Mouse (Mus musculus): ENCODE measurements around the gene Arl4d. TPM values are rescaled to one million over a fixed set of nuclear protein-coding genes. Genes with fewer than 3 reads are reported as not detected.

Gene Arl4d
- polyA plus RNA-seq, 1 experiment, result 2.5 TPM

DNA sequence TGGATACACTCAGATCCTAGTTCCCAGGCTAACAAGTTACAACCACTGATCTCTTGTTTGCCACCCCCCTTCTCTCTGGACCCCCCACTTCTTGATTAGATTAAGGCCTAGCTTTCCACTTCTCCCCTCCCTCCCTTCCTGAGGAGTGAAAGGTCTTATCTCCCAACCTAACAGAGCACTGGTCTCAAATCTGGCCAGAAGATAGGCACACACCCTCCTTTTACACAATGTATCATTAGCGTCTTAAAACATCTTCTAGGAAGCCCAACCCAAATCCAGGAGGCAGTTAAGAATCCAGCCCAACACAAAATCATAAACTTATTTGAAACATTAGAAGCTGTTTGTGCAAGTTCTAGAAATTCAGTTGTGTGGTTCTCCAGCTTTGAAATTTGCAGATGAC, 5.0 kb downstream of the Arl4d start:
- Histone ChIP-seq H3K79me3 (ENCODE audit: low read depth) (no peaks in the 10 kb centered on the region), H3K79me2 (ENCODE audit: control insufficient read depth, insufficient read depth) (no peaks in the 10 kb centered on the region), H3K4me3 (ENCODE audit: insufficient read depth, poor library complexity, severe bottlenecking) (no peak overlapping the region), H3ac (ENCODE audit: control insufficient read depth, insufficient read length, low read depth) (no peak overlapping the region), H3K27me3 (ENCODE audit: control insufficient read depth, insufficient read depth, insufficient read length) (no peaks in the 10 kb centered on the region), H3K36me3 (ENCODE audit: control insufficient read depth, insufficient read depth) (no peaks in the 10 kb centered on the region)
- no peak for TF ChIP-seq MYOG (IDR thresholded peaks at IDR 0.05; ENCODE audit: control insufficient read depth, extremely low read depth, insufficient read length)
- TF ChIP-seq USF1 (IDR thresholded peaks at IDR 0.05; ENCODE audit: low read depth), result no peak

DNA sequence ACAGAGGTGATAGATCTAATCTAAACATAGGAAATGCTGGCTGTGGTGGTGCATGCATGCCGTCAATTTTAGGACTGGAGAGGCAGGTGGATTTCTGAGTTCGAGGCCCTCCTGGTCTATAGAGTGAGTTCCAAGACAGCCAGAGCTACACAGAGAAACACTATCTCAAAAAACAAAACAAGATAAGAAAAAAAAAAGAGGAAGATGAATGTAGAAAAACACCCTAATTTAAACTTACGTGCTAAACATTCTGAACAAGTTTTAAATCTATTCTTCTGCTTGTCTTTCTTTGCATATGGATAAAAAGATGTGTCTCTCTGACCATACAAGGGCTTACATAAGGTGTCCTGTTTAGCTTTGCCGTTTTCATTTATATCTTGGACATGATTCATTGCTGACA, 5.9 kb downstream of the Arl4d start:
- no peak for TF ChIP-seq CTCF (IDR thresholded peaks at IDR 0.05; ENCODE audit: control insufficient read depth, insufficient read depth, insufficient read length)
- no peak for TF ChIP-seq FOSL1 (IDR thresholded peaks at IDR 0.05; ENCODE audit: insufficient read depth, low read length, poor library complexity, severe bottlenecking)
- TF ChIP-seq CEBPB (IDR thresholded peaks at IDR 0.05; ENCODE audit: low read depth), result no peak
- TF ChIP-seq USF1 (IDR thresholded peaks at IDR 0.05; ENCODE audit: low read depth), result no peak
- no peak for TF ChIP-seq MYOD1 (IDR thresholded peaks at IDR 0.05; ENCODE audit: control insufficient read depth, insufficient read length, low read depth)
- no peak for TF ChIP-seq MAX (IDR thresholded peaks at IDR 0.05)
- no peak for TF ChIP-seq MYOG (IDR thresholded peaks at IDR 0.05; ENCODE audit: control insufficient read depth, extremely low read depth, insufficient read length)
- Histone ChIP-seq H3K4me3 (ENCODE audit: insufficient read depth, poor library complexity, severe bottlenecking) (no peak overlapping the region), H3ac (ENCODE audit: control insufficient read depth, insufficient read length, low read depth) (no peak overlapping the region), H3K36me3 (ENCODE audit: control insufficient read depth, insufficient read depth) (no peaks in the 10 kb centered on the region), H3K79me3 (ENCODE audit: low read depth) (no peaks in the 10 kb centered on the region), H3K27me3 (ENCODE audit: control insufficient read depth, insufficient read depth, insufficient read length) (no peaks in the 10 kb centered on the region), H3K79me2 (ENCODE audit: control insufficient read depth, insufficient read depth) (no peaks in the 10 kb centered on the region)

DNA sequence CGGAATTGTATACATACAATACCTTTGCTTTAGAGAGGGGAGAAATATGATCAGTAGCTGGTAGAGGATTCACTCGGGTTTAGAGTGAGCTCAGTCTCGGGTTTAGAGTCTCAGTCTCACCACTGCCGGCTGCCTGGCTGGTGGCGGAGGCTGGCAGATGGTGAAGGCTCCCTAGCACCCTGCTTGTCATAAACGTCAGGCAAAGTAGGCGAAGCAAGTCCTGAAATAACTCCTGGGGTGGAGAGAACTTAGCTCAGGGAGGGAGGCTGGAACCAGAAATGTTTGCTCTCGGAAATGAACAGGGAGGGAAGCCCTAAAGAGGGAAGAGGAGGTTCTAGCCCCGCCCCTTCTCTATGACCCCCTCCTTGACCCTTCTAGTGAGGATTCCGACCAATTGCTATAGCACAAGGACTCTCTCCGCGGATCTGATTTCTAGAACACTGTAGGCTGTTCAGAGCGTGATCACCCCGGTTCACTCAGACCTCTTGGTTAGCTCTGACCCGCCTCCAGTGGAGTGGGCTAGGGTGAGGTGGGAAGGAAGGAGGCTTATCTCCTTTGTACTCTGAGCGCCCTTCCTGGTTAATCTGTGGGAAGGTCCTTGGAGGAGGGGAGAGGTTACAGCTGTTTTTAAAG, 7.8 kb downstream of the Arl4d start:
- Histone ChIP-seq H3K36me3 (ENCODE audit: control insufficient read depth, insufficient read depth) (no peaks in the 10 kb centered on the region), H3K27me3 (ENCODE audit: control insufficient read depth, insufficient read depth, insufficient read length) (no peaks in the 10 kb centered on the region), H3K79me2 (ENCODE audit: control insufficient read depth, insufficient read depth) (no peaks in the 10 kb centered on the region), H3K4me3 (ENCODE audit: insufficient read depth, poor library complexity, severe bottlenecking) (no peak overlapping the region), H3K79me3 (ENCODE audit: low read depth) (no peaks in the 10 kb centered on the region), H3ac (ENCODE audit: control insufficient read depth, insufficient read length, low read depth) (no peak overlapping the region)
- no peak for TF ChIP-seq CEBPB (IDR thresholded peaks at IDR 0.05; ENCODE audit: low read depth)
- TF ChIP-seq MAX (IDR thresholded peaks at IDR 0.05), result no peak
- no peak for TF ChIP-seq USF1 (IDR thresholded peaks at IDR 0.05; ENCODE audit: low read depth)
- TF ChIP-seq CTCF (IDR thresholded peaks at IDR 0.05; ENCODE audit: control insufficient read depth, insufficient read depth, insufficient read length), result no peak
- TF ChIP-seq MYOG (IDR thresholded peaks at IDR 0.05; ENCODE audit: control insufficient read depth, extremely low read depth, insufficient read length), result no peak
- no peak for TF ChIP-seq MYOD1 (IDR thresholded peaks at IDR 0.05; ENCODE audit: control insufficient read depth, insufficient read length, low read depth)
- no peak for TF ChIP-seq FOSL1 (IDR thresholded peaks at IDR 0.05; ENCODE audit: insufficient read depth, low read length, poor library complexity, severe bottlenecking)

DNA sequence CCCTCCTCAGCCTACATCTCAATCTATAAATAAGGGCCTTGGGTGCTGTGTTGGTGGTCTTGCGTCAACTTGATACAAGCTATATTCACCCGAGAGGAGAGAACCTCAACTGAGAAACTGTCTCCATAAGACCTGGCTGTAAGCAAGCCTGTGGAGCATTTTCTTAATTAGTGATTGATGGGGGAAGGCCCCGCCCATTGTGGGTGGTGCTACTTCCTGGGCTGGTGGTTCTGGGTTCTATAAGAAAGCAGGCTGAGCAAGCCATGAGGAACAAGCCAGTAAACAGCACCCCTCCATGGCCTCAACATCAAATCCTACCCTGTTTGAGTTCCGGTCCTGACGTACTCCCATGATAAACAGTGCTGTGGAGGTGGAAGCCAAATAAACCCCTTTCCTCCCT, 8.8 kb downstream of the Arl4d start:
- no peaks in the 10 kb centered on the region for H3K79me3 ChIP-seq (ENCODE audit: low read depth)
- TF ChIP-seq MYOG (IDR thresholded peaks at IDR 0.05; ENCODE audit: control insufficient read depth, extremely low read depth, insufficient read length) (no peak), CTCF (IDR thresholded peaks at IDR 0.05; ENCODE audit: control insufficient read depth, insufficient read depth, insufficient read length) (no peak), CEBPB (IDR thresholded peaks at IDR 0.05; ENCODE audit: low read depth) (no peak), USF1 (IDR thresholded peaks at IDR 0.05; ENCODE audit: low read depth) (no peak)
- H3K4me3 ChIP-seq (ENCODE audit: insufficient read depth, poor library complexity, severe bottlenecking), result no peak overlapping the region
- H3ac ChIP-seq (ENCODE audit: control insufficient read depth, insufficient read length, low read depth), result no peak overlapping the region
- H3K79me2 ChIP-seq (ENCODE audit: control insufficient read depth, insufficient read depth), result no peaks in the 10 kb centered on the region
- H3K27me3 ChIP-seq (ENCODE audit: control insufficient read depth, insufficient read depth, insufficient read length), result no peaks in the 10 kb centered on the region
- H3K36me3 ChIP-seq (ENCODE audit: control insufficient read depth, insufficient read depth), result no peaks in the 10 kb centered on the region

DNA sequence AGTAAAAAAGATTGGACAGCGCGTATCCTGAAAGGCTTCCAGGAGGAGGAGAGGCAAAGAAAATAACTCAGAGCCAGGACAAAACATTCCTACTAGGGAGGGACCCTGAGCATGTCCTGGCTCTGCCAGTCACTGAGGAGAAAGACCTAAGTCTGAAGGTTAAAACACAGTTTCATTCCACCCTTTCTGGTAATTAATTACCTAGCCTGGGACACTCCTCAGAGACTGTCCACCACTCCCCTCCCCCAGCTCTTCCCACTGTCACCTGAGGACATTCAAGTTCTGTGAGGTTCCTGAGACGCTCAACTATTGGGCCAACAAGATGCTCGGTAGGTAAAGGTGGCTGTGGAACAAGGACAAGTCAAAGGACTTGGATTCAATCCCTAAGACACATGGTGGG, 10.0 kb downstream of the Arl4d start:
- H3K79me2 ChIP-seq (ENCODE audit: control insufficient read depth, insufficient read depth), result no peaks in the 10 kb centered on the region
- H3K36me3 ChIP-seq (ENCODE audit: control insufficient read depth, insufficient read depth), result no peaks in the 10 kb centered on the region
- no peak overlapping the region for H3ac ChIP-seq (ENCODE audit: control insufficient read depth, insufficient read length, low read depth)
- no peaks in the 10 kb centered on the region for H3K79me3 ChIP-seq (ENCODE audit: low read depth)
- no peaks in the 10 kb centered on the region for H3K27me3 ChIP-seq (ENCODE audit: control insufficient read depth, insufficient read depth, insufficient read length)
- TF ChIP-seq USF1 (IDR thresholded peaks at IDR 0.05; ENCODE audit: low read depth) (no peak), CEBPB (IDR thresholded peaks at IDR 0.05; ENCODE audit: low read depth) (no peak), FOSL1 (IDR thresholded peaks at IDR 0.05; ENCODE audit: insufficient read depth, low read length, poor library complexity, severe bottlenecking) (no peak), MYOD1 (IDR thresholded peaks at IDR 0.05; ENCODE audit: control insufficient read depth, insufficient read length, low read depth) (no peak), MAX (IDR thresholded peaks at IDR 0.05) (no peak), MYOG (IDR thresholded peaks at IDR 0.05; ENCODE audit: control insufficient read depth, extremely low read depth, insufficient read length) (no peak), CTCF (IDR thresholded peaks at IDR 0.05; ENCODE audit: control insufficient read depth, insufficient read depth, insufficient read length) (no peak)
- no peak overlapping the region for H3K4me3 ChIP-seq (ENCODE audit: insufficient read depth, poor library complexity, severe bottlenecking)

DNA sequence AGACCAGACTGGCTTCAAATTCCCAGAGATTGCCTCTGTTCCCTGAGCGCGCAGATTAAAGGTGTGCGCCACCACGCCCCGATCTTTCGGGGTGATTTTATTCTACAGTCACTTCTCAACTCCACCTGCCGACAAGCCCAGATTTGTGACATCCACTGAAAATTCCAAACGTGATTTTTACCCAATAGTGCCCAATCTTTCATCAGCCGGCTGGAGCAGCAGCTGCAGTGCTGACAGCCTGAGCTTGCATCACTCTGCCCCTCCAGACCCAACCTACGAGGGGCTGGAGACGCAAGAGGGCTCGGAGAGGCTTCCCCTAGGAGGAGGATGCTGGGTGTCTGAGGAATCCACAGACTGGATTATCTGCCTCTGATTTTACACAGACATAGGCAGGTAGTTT, 12.3 kb downstream of the Arl4d start:
- H3K4me3 ChIP-seq (ENCODE audit: insufficient read depth, poor library complexity, severe bottlenecking), result no peak overlapping the region
- no peaks in the 10 kb centered on the region for H3K79me2 ChIP-seq (ENCODE audit: control insufficient read depth, insufficient read depth)
- TF ChIP-seq MYOG (IDR thresholded peaks at IDR 0.05; ENCODE audit: control insufficient read depth, extremely low read depth, insufficient read length), result no peak
- TF ChIP-seq MAX (IDR thresholded peaks at IDR 0.05), result no peak
- TF ChIP-seq CTCF (IDR thresholded peaks at IDR 0.05; ENCODE audit: control insufficient read depth, insufficient read depth, insufficient read length), result no peak
- no peak for TF ChIP-seq CEBPB (IDR thresholded peaks at IDR 0.05; ENCODE audit: low read depth)
- no peak overlapping the region for H3ac ChIP-seq (ENCODE audit: control insufficient read depth, insufficient read length, low read depth)
- no peaks in the 10 kb centered on the region for H3K27me3 ChIP-seq (ENCODE audit: control insufficient read depth, insufficient read depth, insufficient read length)
- H3K36me3 ChIP-seq (ENCODE audit: control insufficient read depth, insufficient read depth), result no peaks in the 10 kb centered on the region
- H3K79me3 ChIP-seq (ENCODE audit: low read depth), result no peaks in the 10 kb centered on the region
